Mouse (Mus musculus) gastrocnemius, postnatal 36 days (tissue): Measurements from ENCODE around the gene Pmvk. TPM values are rescaled to one million over a fixed set of nuclear protein-coding genes. Genes with fewer than 3 reads are reported as not detected.

Experiments
- DNase-seq, 2 experiments: peaks; one replicate each; pipeline ENCODE4 v3.0.0; 2022
- intact Hi-C: fragments of 180-260 bp; cut with DNase I; formaldehyde crosslinking; loops from one replicate; pipeline ENCODE4 v1.15.1; 2025
- total RNA-seq, 2 experiments: library from RNA; stranded (reverse); gene quantifications; 2 replicates each; pipeline ENCODE4 v1.2.3; 2021

The Pmvk gene
- total RNA-seq, 2 experiments from 2014 or later = 6.3 to 6.6 TPM

DNA sequence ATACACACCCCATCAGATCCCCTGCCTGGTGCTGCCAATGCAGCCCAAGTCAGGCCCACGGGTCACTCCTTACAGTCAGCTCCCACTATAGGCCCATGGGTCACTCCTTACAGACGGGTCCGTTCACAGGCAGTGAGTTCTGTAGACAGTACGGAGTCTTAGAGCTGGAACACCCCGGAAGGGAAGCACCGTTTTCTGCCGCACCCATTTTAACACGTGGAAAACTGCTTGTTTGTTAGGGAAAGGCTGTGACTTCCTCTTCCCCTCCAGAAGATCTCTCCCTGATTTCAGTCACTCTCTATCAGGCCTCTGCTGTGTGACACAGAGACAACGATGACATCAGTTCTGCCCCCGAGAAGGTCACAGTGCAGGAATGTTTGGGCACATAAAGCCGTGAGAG, 61.1 kb downstream of the Pmvk start:
- no peak for DNase-seq
- intact Hi-C loops = no loop called here

DNA sequence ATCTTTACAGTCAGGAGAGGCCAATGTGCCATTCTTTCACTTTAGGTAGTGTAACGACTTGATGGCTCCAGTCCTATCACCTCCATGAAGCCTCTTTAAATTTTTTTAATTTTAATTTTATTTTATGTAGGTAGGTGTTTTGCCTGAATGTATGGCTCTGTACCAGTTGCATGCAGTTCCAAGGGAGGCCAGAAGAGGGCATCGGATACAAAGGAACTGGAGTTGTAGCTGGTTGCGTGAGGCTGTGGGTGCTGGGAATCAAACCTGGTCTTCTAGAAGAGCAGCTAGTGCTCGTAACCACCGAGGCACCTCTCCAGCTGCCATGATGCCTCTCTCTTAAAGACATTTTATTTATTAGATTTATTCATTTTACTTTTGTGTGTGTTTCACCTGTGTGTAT, 62.0 kb downstream of the Pmvk start:
- intact Hi-C loops = no loop called here
- DNase-seq = no peak

Other genes starting within 250 kb of the Pmvk start
- gene Thbs3, start 239.4 kb upstream of the Pmvk start, total RNA-seq = 1 to 10 TPM; 6.9 to 8.0 TPM
- 10 to 100 TPM; 40.2 to 41.0 TPM for gene Mtx1, start 227.5 kb upstream of the Pmvk start, total RNA-seq
- gene Muc1, start 225.5 kb upstream of the Pmvk start, total RNA-seq = under 1 TPM; 0.20 TPM
- gene Krtcap2, start 208.6 kb upstream of the Pmvk start, total RNA-seq = 10 to 100 TPM; 58.3 to 63.3 TPM
- gene Trim46, start 208.2 kb upstream of the Pmvk start, total RNA-seq = under 1 TPM; 0.15 to 0.17 TPM
- gene Dpm3, start 195.2 kb upstream of the Pmvk start, total RNA-seq = 10 to 100 TPM; 16.6 to 23.2 TPM
- 1 to 10 TPM; 8.3 to 9.1 TPM for gene Slc50a1, start 184.0 kb upstream of the Pmvk start, total RNA-seq
- gene Efna1, start 173.4 kb upstream of the Pmvk start, total RNA-seq = 10 to 100 TPM; 10.1 to 11.5 TPM
- not detected for gene Efna3, start 131.6 kb upstream of the Pmvk start, total RNA-seq
- gene Efna4, start 116.5 kb upstream of the Pmvk start, total RNA-seq = under 1 TPM in 1 of 2 experiments, not detected in 1; 0.15 TPM
- 10 to 100 TPM; 15.8 to 23.2 TPM for gene Adam15, start 104.5 kb upstream of the Pmvk start, total RNA-seq
- gene Dcst2, start 92.6 kb upstream of the Pmvk start, total RNA-seq = not detected
- gene Dcst1, start 89.3 kb upstream of the Pmvk start, total RNA-seq = not detected
- 10 to 100 TPM; 23.4 to 24.5 TPM for gene Zbtb7b, start 59.8 kb upstream of the Pmvk start, total RNA-seq
- gene Lenep, start 51.7 kb upstream of the Pmvk start, total RNA-seq = under 1 TPM in 1 of 2 experiments, not detected in 1; 0.25 TPM
- 10 to 100 TPM; 36.7 to 43.6 TPM for gene Flad1, start 42.7 kb upstream of the Pmvk start, total RNA-seq
- 1 to 10 TPM; 3.4 to 4.8 TPM for gene Cks1b, start 36.2 kb upstream of the Pmvk start, total RNA-seq
- gene Shc1, start 36.1 kb upstream of the Pmvk start, total RNA-seq = 10 to 100 TPM; 20.2 TPM
- 10 to 100 TPM in 1 of 2 experiments, 1 to 10 TPM in 1; 8.4 to 11.2 TPM for gene Pygo2, start 24.3 kb upstream of the Pmvk start, total RNA-seq
- gene Pbxip1, start 17.8 kb upstream of the Pmvk start, total RNA-seq = 100 to 1,000 TPM; 190 to 193 TPM
- 1 to 10 TPM; 1.6 to 2.0 TPM for gene Kcnn3, start 65.6 kb downstream of the Pmvk start, total RNA-seq